Mouse (Mus musculus): ENCODE measurements around the gene Srrd. TPM values are rescaled to one million over a fixed set of nuclear protein-coding genes. Genes with fewer than 3 reads are reported as not detected.
A peak's percentile ranks its signal among the peaks of the same experiment; 100 is the strongest.

Gene Srrd
- polyA plus RNA-seq, 1 experiment from 2014 or later = 19.3 TPM

- TF ChIP-seq EP300 (optimal IDR thresholded peaks at IDR 0.05) = no peak
- TF ChIP-seq CTCF (IDR thresholded peaks at IDR 0.05; ENCODE audit: low read depth) = no peak
- Histone ChIP-seq H3K36me3 (ENCODE audit: control insufficient read depth, insufficient read depth, low read length) (no peaks in the 10 kb centered on the region), H3K27me3 (ENCODE audit: control insufficient read depth, insufficient read depth, low read length) (no peaks in the 10 kb centered on the region), H3K4me1 (replicated peaks; ENCODE audit: control insufficient read depth, insufficient read depth) (no peaks in the 10 kb centered on the region), H3K9ac (ENCODE audit: low read length) (no peak overlapping the region), H3K27ac (replicated peaks) (no peak overlapping the region), H3K9me3 (ENCODE audit: control insufficient read depth, low read length) (no peaks in the 10 kb centered on the region), H3K4me3 (ENCODE audit: low read depth, low read length) (no peak overlapping the region), H3K4me2 (replicated peaks; ENCODE audit: low read depth) (no peak overlapping the region)
- ATAC-seq (ENCODE audit: low FRiP score, low TSS enrichment) (no peak), DNase-seq (ENCODE audit: low spot score) (no peak)
- WGBS = 88% methylated on average over 13 of the region's 13 CpGs
Observed at GRCm38 (mm10) chr5:112384805-112385472, 42.1 kb upstream of the Srrd start.

- ATAC-seq (ENCODE audit: low FRiP score, low TSS enrichment) (peak; percentile 50; the same call in 1 of the 2 replicates), DNase-seq (ENCODE audit: low spot score) (peak; percentile 35)
- Histone ChIP-seq H3K36me3 (ENCODE audit: control insufficient read depth, insufficient read depth, low read length) (no peaks in the 10 kb centered on the region), H3K9ac (ENCODE audit: low read length) (0 out of 2 replicates have a peak overlapping the region, but pooled peaks have one; percentile 18), H3K27me3 (ENCODE audit: control insufficient read depth, insufficient read depth, low read length) (no peaks in the 10 kb centered on the region), H3K4me2 (replicated peaks; ENCODE audit: low read depth) (no peak overlapping the region), H3K9me3 (ENCODE audit: control insufficient read depth, low read length) (no peaks in the 10 kb centered on the region), H3K27ac (replicated peaks) (peak overlapping the region; percentile 49), H3K4me3 (ENCODE audit: low read depth, low read length) (no peak overlapping the region), H3K4me1 (replicated peaks; ENCODE audit: control insufficient read depth, insufficient read depth) (no peaks in the 10 kb centered on the region)
- TF ChIP-seq CTCF (IDR thresholded peaks at IDR 0.05; ENCODE audit: low read depth) (no peak), EP300 (optimal IDR thresholded peaks at IDR 0.05) (no peak)
- WGBS = 29% methylated on average over 16 of the region's 17 CpGs
Observed at GRCm38 (mm10) chr5:112382641-112383330, 39.9 kb upstream of the Srrd start.

- no peak overlapping the region for H3K4me2 ChIP-seq (replicated peaks; ENCODE audit: low read depth)
- H3K36me3 ChIP-seq (ENCODE audit: control insufficient read depth, insufficient read depth, low read length) = 0 out of 2 replicates have a peak, but pooled peaks cover 3% of the 10 kb centered on the region
- 51% methylated on average over 9 of the region's 9 CpGs for WGBS
- no peak overlapping the region for H3K27ac ChIP-seq (replicated peaks)
- ATAC-seq (ENCODE audit: low FRiP score, low TSS enrichment) = no peak
- TF ChIP-seq EP300 (optimal IDR thresholded peaks at IDR 0.05) (no peak), CTCF (IDR thresholded peaks at IDR 0.05; ENCODE audit: low read depth) (peak; percentile 15; the same call in 1 of the 2 replicates)
- H3K9ac ChIP-seq (ENCODE audit: low read length) = 0 out of 2 replicates have a peak overlapping the region, but pooled peaks have one; percentile 18
- H3K4me1 ChIP-seq (replicated peaks; ENCODE audit: control insufficient read depth, insufficient read depth) = no peaks in the 10 kb centered on the region
- H3K9me3 ChIP-seq (ENCODE audit: control insufficient read depth, low read length) = no peaks in the 10 kb centered on the region
- DNase-seq (ENCODE audit: low spot score) = no peak
- H3K27me3 ChIP-seq (ENCODE audit: control insufficient read depth, insufficient read depth, low read length) = no peaks in the 10 kb centered on the region
- no peak overlapping the region for H3K4me3 ChIP-seq (ENCODE audit: low read depth, low read length)
Observed at GRCm38 (mm10) chr5:112382042-112382441, 39.2 kb upstream of the Srrd start.

- Histone ChIP-seq H3K9me3 (ENCODE audit: control insufficient read depth, low read length) (no peaks in the 10 kb centered on the region), H3K27me3 (ENCODE audit: control insufficient read depth, insufficient read depth, low read length) (no peaks in the 10 kb centered on the region), H3K4me1 (replicated peaks; ENCODE audit: control insufficient read depth, insufficient read depth) (no peaks in the 10 kb centered on the region), H3K4me2 (replicated peaks; ENCODE audit: low read depth) (no peak overlapping the region), H3K27ac (replicated peaks) (no peak overlapping the region), H3K36me3 (ENCODE audit: control insufficient read depth, insufficient read depth, low read length) (peaks cover 3% of the 10 kb centered on the region; the same call in 1 of the 2 replicates), H3K9ac (ENCODE audit: low read length) (no peak overlapping the region), H3K4me3 (ENCODE audit: low read depth, low read length) (no peak overlapping the region)
- ATAC-seq (ENCODE audit: low FRiP score, low TSS enrichment) (no peak), DNase-seq (ENCODE audit: low spot score) (no peak)
- WGBS = 83% methylated on average over 11 of the region's 11 CpGs
- TF ChIP-seq EP300 (optimal IDR thresholded peaks at IDR 0.05) = no peak
- TF ChIP-seq CTCF (IDR thresholded peaks at IDR 0.05; ENCODE audit: low read depth) = no peak
Observed at GRCm38 (mm10) chr5:112381154-112381553, 38.3 kb upstream of the Srrd start.

- Histone ChIP-seq H3K4me3 (ENCODE audit: low read depth, low read length) (no peak overlapping the region), H3K4me1 (replicated peaks; ENCODE audit: control insufficient read depth, insufficient read depth) (no peaks in the 10 kb centered on the region), H3K27ac (replicated peaks) (no peak overlapping the region), H3K36me3 (ENCODE audit: control insufficient read depth, insufficient read depth, low read length) (peaks cover 3% of the 10 kb centered on the region; the same call in 1 of the 2 replicates), H3K9me3 (ENCODE audit: control insufficient read depth, low read length) (no peaks in the 10 kb centered on the region), H3K27me3 (ENCODE audit: control insufficient read depth, insufficient read depth, low read length) (no peaks in the 10 kb centered on the region), H3K4me2 (replicated peaks; ENCODE audit: low read depth) (no peak overlapping the region), H3K9ac (ENCODE audit: low read length) (no peak overlapping the region)
- TF ChIP-seq EP300 (optimal IDR thresholded peaks at IDR 0.05) = no peak
- no peak for TF ChIP-seq CTCF (IDR thresholded peaks at IDR 0.05; ENCODE audit: low read depth)
- WGBS = 76% methylated on average over 6 of the region's 6 CpGs
- ATAC-seq (ENCODE audit: low FRiP score, low TSS enrichment) (no peak), DNase-seq (ENCODE audit: low spot score) (no peak)
Observed at GRCm38 (mm10) chr5:112378716-112379115, 35.9 kb upstream of the Srrd start.

- H3K36me3 ChIP-seq (ENCODE audit: control insufficient read depth, insufficient read depth, low read length) = peaks cover 6% of the 10 kb centered on the region; the same call in 1 of the 2 replicates
- ATAC-seq (ENCODE audit: low FRiP score, low TSS enrichment) = no peak
Observed at GRCm38 (mm10) chr5:112377380-112377779, 34.5 kb upstream of the Srrd start.

More at GRCm38 (mm10) chr5:112377380-112377779, 34.5 kb upstream of the Srrd start:
- TF ChIP-seq CTCF (IDR thresholded peaks at IDR 0.05; ENCODE audit: low read depth) = no peak
- no peak for TF ChIP-seq EP300 (optimal IDR thresholded peaks at IDR 0.05)
- Histone ChIP-seq H3K4me3 (ENCODE audit: low read depth, low read length) (no peak overlapping the region), H3K9ac (ENCODE audit: low read length) (no peak overlapping the region), H3K9me3 (ENCODE audit: control insufficient read depth, low read length) (no peaks in the 10 kb centered on the region), H3K4me1 (replicated peaks; ENCODE audit: control insufficient read depth, insufficient read depth) (no peaks in the 10 kb centered on the region), H3K27me3 (ENCODE audit: control insufficient read depth, insufficient read depth, low read length) (no peaks in the 10 kb centered on the region), H3K27ac (replicated peaks) (no peak overlapping the region), H3K4me2 (replicated peaks; ENCODE audit: low read depth) (no peak overlapping the region)
- WGBS = 95% methylated on average over 1 of the region's 1 CpGs
- no peak for DNase-seq (ENCODE audit: low spot score)

All from stomach, postnatal 0 days (tissue).